Mouse (Mus musculus): ENCODE data around the gene Fam187b.

- TF ChIP-seq CTCF (IDR thresholded peaks at IDR 0.05; ENCODE audit: control insufficient read depth, insufficient read depth, low read length) (no peak), POLR2A (IDR thresholded peaks at IDR 0.05; ENCODE audit: borderline replicate concordance, control insufficient read depth, low read depth, low read length) (no peak)
Observed at GRCm38 (mm10) chr7:30956357-30956751, 17.2 kb upstream of the Fam187b start.
